Mouse (Mus musculus) neural tube, embryonic 14.5 days (tissue): ENCODE measurements around the gene Plekhg6. TPM values are rescaled to one million over a fixed set of nuclear protein-coding genes. Genes with fewer than 3 reads are reported as not detected.

Source experiments
- ATAC-seq: fragments of 200-750 bp; cut with Nextera tagmentation; 2 replicates; pipeline ENCODE4 v1.8.0; 2017; ENCODE audit warnings: low read depth, mild to moderate bottlenecking, moderate TSS enrichment, moderate library complexity
- H3K27ac ChIP-seq: fragments of 300-500 bp; sonication (generic); 2 replicates; pipeline ENCODE4 v1.5.1; 2014; ENCODE audit warnings: low read depth, mild to moderate bottlenecking, control low read depth, low read length, moderate library complexity, mixed read lengths
- H3K27me3 ChIP-seq: fragments of 300-500 bp; sonication (generic); 2 replicates; pipeline ENCODE4 v1.6.1; 2014; ENCODE audit warnings: low read length; ENCODE audit not compliant: control insufficient read depth, insufficient read depth
- H3K36me3 ChIP-seq: fragments of 300-500 bp; sonication (generic); 2 replicates; pipeline ENCODE4 v1.6.1; 2014; ENCODE audit warnings: low read length, mixed read lengths; ENCODE audit not compliant: control insufficient read depth, insufficient read depth
- H3K4me1 ChIP-seq: fragments of 300-500 bp; sonication (generic); 2 replicates; pipeline ENCODE4 v1.6.1; 2014; ENCODE audit warnings: low read length; ENCODE audit not compliant: control insufficient read depth, insufficient read depth
- H3K4me2 ChIP-seq: fragments of 300-500 bp; sonication (generic); 2 replicates; pipeline ENCODE4 v1.6.1; 2014; ENCODE audit warnings: mild to moderate bottlenecking, low read depth, low read length, control low read depth
- H3K4me3 ChIP-seq: fragments of 300-500 bp; sonication (generic); 2 replicates; pipeline ENCODE4 v1.5.1; 2014; ENCODE audit warnings: low read depth, low read length, control low read depth, mixed read lengths
- H3K9ac ChIP-seq: fragments of 300-500 bp; sonication (generic); replicated peaks from 2 replicates; pipeline ENCODE4 v1.6.1; 2014; ENCODE audit warnings: low read depth, mild to moderate bottlenecking, control low read depth, low read length, mixed read lengths
- H3K9me3 ChIP-seq: fragments of 300-500 bp; sonication (generic); 2 replicates; pipeline ENCODE4 v1.6.1; 2016; ENCODE audit warnings: low read length; ENCODE audit not compliant: control insufficient read depth
- WGBS: fragments of 180-500 bp; shearing (Covaris S2); extraction: QIAGEN DNeasy Blood & Tissue Kit; methylation state at CpG from one replicate; pipeline ENCODE4 v1.1.7; 2014; 5-methylcytosine and 5-hydroxymethylcytosine counted together
- polyA plus RNA-seq: library from polyadenylated mRNA; unstranded; fragments of >200 nt; fragmentation: Nextera tagmentation; extraction: Ambion mirVana; gene quantifications from 2 replicates; pipeline ENCODE4 v1.2.1, GENCODE M21; 2014

The Plekhg6 gene
- polyA plus RNA-seq, 1 experiment from 2014 or later = 0.09 TPM

GRCm38 (mm10) chr6:125352811-125353210, 27.8 kb downstream of the Plekhg6 start:
- 58% methylated on average over 4 of the region's 4 CpGs for WGBS
- Histone ChIP-seq H3K4me2 (no peak overlapping the region), H3K4me1 (peaks cover 14% of the 10 kb centered on the region; the same call in 1 of the 2 replicates), H3K36me3 (no peaks in the 10 kb centered on the region), H3K27me3 (no peaks in the 10 kb centered on the region; the same call in 1 of the 2 replicates), H3K4me3 (no peak overlapping the region), H3K9ac (no peak overlapping the region), H3K9me3 (no peaks in the 10 kb centered on the region), H3K27ac (no peak overlapping the region)
- ATAC-seq = no peak

GRCm38 (mm10) chr6:125352046-125352384, 28.6 kb downstream of the Plekhg6 start:
- no peak overlapping the region for H3K27ac ChIP-seq
- no peaks in the 10 kb centered on the region; the same call in 1 of the 2 replicates for H3K27me3 ChIP-seq
- 74% methylated on average over 5 of the region's 5 CpGs for WGBS
- no peak overlapping the region for H3K4me3 ChIP-seq
- peaks cover 14% of the 10 kb centered on the region; the same call in 1 of the 2 replicates for H3K4me1 ChIP-seq
- no peaks in the 10 kb centered on the region for H3K9me3 ChIP-seq
- no peak overlapping the region for H3K4me2 ChIP-seq
- H3K9ac ChIP-seq = no peak overlapping the region
- H3K36me3 ChIP-seq = no peaks in the 10 kb centered on the region
- ATAC-seq = no peak

- Histone ChIP-seq H3K4me3 (no peak overlapping the region), H3K9me3 (no peaks in the 10 kb centered on the region), H3K27me3 (no peaks in the 10 kb centered on the region; the same call in 1 of the 2 replicates), H3K9ac (no peak overlapping the region), H3K36me3 (no peaks in the 10 kb centered on the region), H3K4me1 (peaks cover 14% of the 10 kb centered on the region; the same call in 1 of the 2 replicates), H3K27ac (no peak overlapping the region), H3K4me2 (no peak overlapping the region)
- 74% methylated on average over 8 of the region's 8 CpGs for WGBS
- ATAC-seq = no peak
These were observed 29.1 kb downstream of the Plekhg6 start for GRCm38 (mm10) chr6:125351368-125352045.

GRCm38 (mm10) chr6:125350995-125351324, 29.6 kb downstream of the Plekhg6 start:
- H3K9ac ChIP-seq = no peak overlapping the region
- no peaks in the 10 kb centered on the region; the same call in 1 of the 2 replicates for H3K27me3 ChIP-seq
- peaks cover 14% of the 10 kb centered on the region; the same call in 1 of the 2 replicates for H3K4me1 ChIP-seq
- peak overlapping the region; percentile 58; the same call in 1 of the 2 replicates for H3K4me2 ChIP-seq
- no peak for ATAC-seq
- H3K27ac ChIP-seq = no peak overlapping the region
- H3K4me3 ChIP-seq = no peak overlapping the region; the same call in 1 of the 2 replicates
- no peaks in the 10 kb centered on the region for H3K36me3 ChIP-seq
- WGBS = 88% methylated on average over 2 of the region's 2 CpGs
- no peaks in the 10 kb centered on the region for H3K9me3 ChIP-seq

- Histone ChIP-seq H3K36me3 (no peaks in the 10 kb centered on the region), H3K4me2 (peak overlapping the region; percentile 58), H3K27ac (no peak overlapping the region), H3K4me3 (peak overlapping the region; percentile 37), H3K27me3 (no peaks in the 10 kb centered on the region; the same call in 1 of the 2 replicates), H3K9ac (peak overlapping the region; percentile 18; the same call in 1 of the 2 replicates), H3K9me3 (no peaks in the 10 kb centered on the region), H3K4me1 (peaks cover 14% of the 10 kb centered on the region; the same call in 1 of the 2 replicates)
- 9% methylated on average over 20 of the region's 20 CpGs for WGBS
- ATAC-seq = 0 out of 2 replicates have a peak, but pooled peaks have one; percentile 1
These were observed 30.2 kb downstream of the Plekhg6 start for GRCm38 (mm10) chr6:125350231-125350994.

GRCm38 (mm10) chr6:125349575-125350230, 30.9 kb downstream of the Plekhg6 start:
- Histone ChIP-seq H3K9ac (peak overlapping the region; percentile 18), H3K4me2 (peak overlapping the region; percentile 58), H3K27ac (no peak overlapping the region), H3K4me1 (peaks cover 8% of the 10 kb centered on the region; the same call in 1 of the 2 replicates), H3K27me3 (no peaks in the 10 kb centered on the region; the same call in 1 of the 2 replicates), H3K36me3 (no peaks in the 10 kb centered on the region), H3K4me3 (peak overlapping the region; percentile 37), H3K9me3 (no peaks in the 10 kb centered on the region)
- ATAC-seq = peak; percentile 30; the same call in 1 of the 2 replicates
- under 1% methylated on average over 27 of the region's 27 CpGs for WGBS

GRCm38 (mm10) chr6:125348721-125349574, 31.6 kb downstream of the Plekhg6 start, which contains the start of gene Tnfrsf1a:
Gene Tnfrsf1a (plus strand): TSS chr6:125349362.
- Histone ChIP-seq H3K36me3 (no peaks in the 10 kb centered on the region), H3K27ac (no peak within 1 kb of the TSS), H3K4me2 (peak within 1 kb of the TSS; percentile 58), H3K9ac (peak within 1 kb of the TSS; percentile 18), H3K9me3 (no peaks in the 10 kb centered on the region), H3K4me1 (peaks cover 8% of the 10 kb centered on the region; the same call in 1 of the 2 replicates), H3K4me3 (peak within 1 kb of the TSS; percentile 37), H3K27me3 (no peaks in the 10 kb centered on the region; the same call in 1 of the 2 replicates)
- ATAC-seq = no peak
- WGBS = 5% methylated on average over 22 of the region's 22 CpGs

GRCm38 (mm10) chr6:125346029-125346428, 34.6 kb downstream of the Plekhg6 start:
- WGBS = 65% methylated on average over 2 of the region's 2 CpGs

More at GRCm38 (mm10) chr6:125346029-125346428, 34.6 kb downstream of the Plekhg6 start:
- Histone ChIP-seq H3K4me1 (peaks cover 8% of the 10 kb centered on the region; the same call in 1 of the 2 replicates), H3K9me3 (no peaks in the 10 kb centered on the region), H3K4me2 (no peak overlapping the region), H3K4me3 (no peak overlapping the region), H3K27ac (no peak overlapping the region), H3K27me3 (no peaks in the 10 kb centered on the region; the same call in 1 of the 2 replicates), H3K9ac (no peak overlapping the region), H3K36me3 (no peaks in the 10 kb centered on the region)
- no peak for ATAC-seq
